Mouse (Mus musculus) urinary bladder, postnatal 25 days (tissue): Measurements from ENCODE around the gene Sox8.

Experiments
- DNase-seq: peaks from one replicate; pipeline ENCODE4 v3.0.0; 2022; ENCODE audit warnings: low spot score

Gene Sox8

GRCm38 (mm10) chr17:25579332-25580047 is 9.0 kb upstream of the Sox8 start:
- no peak for DNase-seq

- peak; percentile 94 for DNase-seq
Measured at GRCm38 (mm10) chr17:25578920-25579319, 8.4 kb upstream of the Sox8 start, which contains the start of gene Lmf1. Lmf1 (plus strand) TSS chr17:25579085.

- DNase-seq: no peak
Measured at GRCm38 (mm10) chr17:25577702-25578101, 7.2 kb upstream of the Sox8 start.

- no peak for DNase-seq
Measured at GRCm38 (mm10) chr17:25577263-25577662, 6.8 kb upstream of the Sox8 start.

- no peak for DNase-seq
Measured at GRCm38 (mm10) chr17:25576034-25576433, 5.5 kb upstream of the Sox8 start.

- DNase-seq: no peak
Measured at GRCm38 (mm10) chr17:25575208-25575971, 4.9 kb upstream of the Sox8 start.

- no peak for DNase-seq
Measured at GRCm38 (mm10) chr17:25571453-25571820, 951 bp upstream of the Sox8 start.

GRCm38 (mm10) chr17:25569833-25570647 is 446 bp downstream of the Sox8 start:
- DNase-seq: no peak

- DNase-seq: no peak
Measured at GRCm38 (mm10) chr17:25568880-25569279, 1.6 kb downstream of the Sox8 start.

- DNase-seq: no peak
Measured at GRCm38 (mm10) chr17:25568206-25568605, 2.3 kb downstream of the Sox8 start.

- DNase-seq: peak; percentile 61
Measured at GRCm38 (mm10) chr17:25567745-25568144, 2.7 kb downstream of the Sox8 start.

- DNase-seq: no peak
Measured at GRCm38 (mm10) chr17:25567261-25567660, 3.2 kb downstream of the Sox8 start.

- DNase-seq: no peak
Measured at GRCm38 (mm10) chr17:25565860-25566600, 4.5 kb downstream of the Sox8 start.

GRCm38 (mm10) chr17:25565244-25565643 is 5.2 kb downstream of the Sox8 start:
- no peak for DNase-seq

- no peak for DNase-seq
Measured at GRCm38 (mm10) chr17:25564481-25564880, 6.0 kb downstream of the Sox8 start.

- no peak for DNase-seq
Measured at GRCm38 (mm10) chr17:25561223-25562028, 9.1 kb downstream of the Sox8 start.

- no peak for DNase-seq
Measured at GRCm38 (mm10) chr17:25560554-25561222, 9.8 kb downstream of the Sox8 start.

GRCm38 (mm10) chr17:25559634-25560033 is 10.9 kb downstream of the Sox8 start:
- no peak for DNase-seq

GRCm38 (mm10) chr17:25556630-25557354 is 13.7 kb downstream of the Sox8 start:
- DNase-seq: no peak
